Mouse (Mus musculus) embryonic facial prominence, embryonic 14.5 days (tissue): Measurements from ENCODE around the gene Scyl1. TPM values are rescaled to one million over a fixed set of nuclear protein-coding genes. Genes with fewer than 3 reads are reported as not detected.

Experiments used
- ATAC-seq: fragments of 200-750 bp; cut with Nextera tagmentation; 2 replicates; pipeline ENCODE4 v1.8.0; 2017; ENCODE audit warnings: low read depth, moderate number of reproducible peaks, moderate TSS enrichment
- DNase-seq: peaks from one replicate; pipeline ENCODE4 v3.0.0-alpha.2; 2015; ENCODE audit warnings: low spot score
- H3K27ac ChIP-seq: fragments of 300-500 bp; sonication (generic); replicated peaks from 2 replicates; pipeline ENCODE4 v1.5.1; 2014; ENCODE audit warnings: low read depth, mild to moderate bottlenecking, low read length, moderate library complexity
- H3K27me3 ChIP-seq: fragments of 300-500 bp; sonication (generic); replicated peaks from 2 replicates; pipeline ENCODE4 v1.6.1; 2014; ENCODE audit warnings: low read length; ENCODE audit not compliant: control insufficient read depth, insufficient read depth
- H3K36me3 ChIP-seq: fragments of 300-500 bp; sonication (generic); 2 replicates; pipeline ENCODE4 v1.6.1; 2014; ENCODE audit warnings: low read length, mixed read lengths; ENCODE audit not compliant: control insufficient read depth, insufficient read depth
- H3K4me1 ChIP-seq: fragments of 300-500 bp; sonication (generic); 2 replicates; pipeline ENCODE4 v1.6.1; 2014; ENCODE audit warnings: antibody characterized with exemption, low read length; ENCODE audit not compliant: control insufficient read depth, insufficient read depth
- H3K4me2 ChIP-seq: fragments of 300-500 bp; sonication (generic); 2 replicates; pipeline ENCODE4 v1.6.1; 2014; ENCODE audit warnings: low read depth, mild to moderate bottlenecking, low read length, moderate library complexity, mixed read lengths
- H3K4me3 ChIP-seq: fragments of 300-500 bp; sonication (generic); 2 replicates; pipeline ENCODE4 v1.5.1; 2014; ENCODE audit warnings: low read depth, mild to moderate bottlenecking, low read length
- H3K9ac ChIP-seq: fragments of 300-500 bp; sonication (generic); 2 replicates; pipeline ENCODE4 v1.6.1; 2014; ENCODE audit warnings: low read depth, mild to moderate bottlenecking, low read length, moderate library complexity, mixed read lengths
- H3K9me3 ChIP-seq: fragments of 300-500 bp; sonication (generic); 2 replicates; pipeline ENCODE4 v1.6.1; 2016; ENCODE audit warnings: low read length; ENCODE audit not compliant: control insufficient read depth
- WGBS: fragments of 180-500 bp; shearing (Covaris S2); extraction: QIAGEN DNeasy Blood & Tissue Kit; methylation state at CpG from one replicate; pipeline ENCODE4 v1.1.7; 2014; 5-methylcytosine and 5-hydroxymethylcytosine counted together
- polyA plus RNA-seq: library from polyadenylated mRNA; unstranded; fragments of >200 nt; fragmentation: Nextera tagmentation; extraction: Ambion mirVana; gene quantifications from 2 replicates; pipeline ENCODE4 v1.2.1, GENCODE M21; 2014

The Scyl1 gene
- polyA plus RNA-seq, 1 experiment from 2014 or later: 79.8 TPM

DNA sequence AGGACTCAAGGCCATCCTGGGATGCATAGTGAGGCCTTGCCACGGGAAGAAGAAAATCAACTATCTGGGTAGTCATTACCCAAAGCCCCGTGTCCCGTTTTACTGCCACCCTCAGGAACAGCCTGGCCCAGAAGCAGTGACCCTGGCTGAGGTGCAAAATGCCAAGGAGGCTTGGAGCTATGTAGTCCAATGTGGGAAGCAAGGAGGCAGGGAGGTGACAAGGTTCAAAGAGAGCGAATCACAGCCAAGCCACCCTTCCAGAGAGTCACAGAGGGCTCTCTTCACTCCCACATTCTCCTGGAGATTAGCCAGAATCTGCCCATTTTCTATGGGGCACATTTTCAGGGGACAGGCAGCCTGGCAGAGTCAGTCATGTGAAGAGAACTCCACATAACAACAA, 3.9 kb downstream of the Scyl1 start:
- H3K9ac ChIP-seq: no peak overlapping the region
- H3K27ac ChIP-seq: no peak overlapping the region
- no peak overlapping the region for H3K4me3 ChIP-seq
- H3K27me3 ChIP-seq: 0 out of 2 replicates have a peak, but pooled peaks cover 2% of the 10 kb centered on the region
- no peak for DNase-seq
- peaks cover 75% of the 10 kb centered on the region for H3K36me3 ChIP-seq
- H3K4me2 ChIP-seq: no peak overlapping the region
- no peaks in the 10 kb centered on the region for H3K9me3 ChIP-seq
- 94% methylated on average over 4 of the region's 4 CpGs for WGBS
- no peak for ATAC-seq
- peaks cover 9% of the 10 kb centered on the region for H3K4me1 ChIP-seq

DNA sequence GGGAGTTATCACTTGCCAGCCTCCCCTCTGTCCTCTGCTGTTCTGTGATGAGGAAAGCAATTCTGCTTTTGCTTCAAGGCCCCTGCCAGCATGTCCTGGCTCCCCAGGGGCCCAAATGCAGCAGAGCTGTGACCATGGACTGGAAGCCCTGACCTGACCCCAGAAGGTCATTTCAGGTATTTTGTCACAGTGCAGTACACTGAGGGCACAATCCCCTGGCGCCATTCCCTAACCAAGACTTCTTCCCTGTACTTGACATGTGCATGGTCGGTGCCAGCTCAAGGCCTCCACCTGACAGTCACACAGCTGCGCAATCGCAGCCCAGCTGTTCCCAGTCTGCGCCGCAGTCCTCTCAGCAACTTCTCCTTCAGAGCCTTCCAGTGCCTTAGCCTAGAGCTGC, 8.1 kb downstream of the Scyl1 start:
- WGBS: 89% methylated on average over 6 of the region's 6 CpGs
- peaks cover 98% of the 10 kb centered on the region for H3K36me3 ChIP-seq
- ATAC-seq: no peak

DNA sequence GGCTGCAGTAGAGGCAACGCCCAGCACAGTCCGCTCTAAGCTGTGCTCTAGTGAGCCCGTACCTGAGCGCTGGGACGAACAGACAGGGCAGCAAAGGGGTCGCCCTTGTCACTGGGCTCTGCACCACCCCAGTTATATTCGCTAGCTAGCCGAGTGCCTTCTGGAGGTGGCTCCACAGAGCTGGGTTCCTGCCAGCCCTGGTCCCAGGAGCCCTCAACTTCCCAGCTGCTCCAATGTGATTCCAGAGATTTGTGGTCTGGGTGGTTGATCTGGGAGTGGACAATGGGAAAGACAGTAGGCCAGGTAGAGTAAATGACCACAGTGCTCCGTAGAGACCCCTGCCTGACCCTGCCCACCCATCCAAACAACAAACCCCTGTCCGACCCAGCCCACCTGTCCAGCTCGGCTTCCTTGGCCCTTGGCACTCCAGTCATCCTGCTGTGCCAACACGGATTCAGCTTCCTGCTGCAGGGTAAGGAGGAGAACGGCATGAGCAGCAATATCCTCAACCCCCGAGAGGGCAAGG, 12.3 kb downstream of the Scyl1 start:
- WGBS: 87% methylated on average over 14 of the region's 14 CpGs
- Histone ChIP-seq H3K27me3 (peaks cover 25% of the 10 kb centered on the region), H3K36me3 (peaks cover 86% of the 10 kb centered on the region)

More for the DNA sequence above, 8.1 kb downstream of the Scyl1 start:
- Histone ChIP-seq H3K9ac (no peak overlapping the region), H3K4me1 (no peaks in the 10 kb centered on the region), H3K27me3 (peaks cover 1% of the 10 kb centered on the region; the same call in 1 of the 2 replicates), H3K27ac (no peak overlapping the region), H3K9me3 (no peaks in the 10 kb centered on the region), H3K4me2 (no peak overlapping the region), H3K4me3 (no peak overlapping the region)
- DNase-seq: no peak

DNA sequence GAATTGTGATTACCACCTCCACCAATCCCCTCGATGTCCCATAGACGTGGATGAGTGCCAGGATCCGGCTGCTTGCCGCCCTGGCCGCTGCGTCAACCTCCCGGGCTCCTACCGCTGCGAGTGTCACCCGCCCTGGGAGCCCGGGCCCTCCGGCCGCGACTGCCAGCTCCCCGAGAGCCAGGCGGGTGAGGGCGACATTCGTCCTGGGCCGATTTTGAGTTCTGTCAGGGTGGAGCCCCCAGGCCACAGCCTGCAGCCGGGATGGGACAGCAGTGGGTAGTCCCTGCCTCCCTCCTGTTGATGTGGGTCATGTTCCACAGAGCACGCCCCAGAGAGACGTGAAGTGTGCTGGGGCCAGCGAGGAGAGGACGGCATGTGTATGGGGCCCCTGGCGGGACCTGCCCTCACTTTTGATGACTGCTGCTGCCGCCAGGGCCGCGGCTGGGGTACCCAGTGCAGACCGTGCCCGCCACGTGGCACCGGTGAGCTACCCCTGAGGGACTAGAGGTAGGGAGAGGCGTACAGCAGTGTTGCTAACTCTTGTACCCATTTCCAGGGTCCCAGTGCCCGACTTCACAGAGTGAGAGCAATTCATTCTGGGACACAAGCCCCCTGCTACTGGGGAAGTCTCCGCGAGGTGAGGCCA, 14.1 kb downstream of the Scyl1 start:
- H3K36me3 ChIP-seq: peaks cover 80% of the 10 kb centered on the region

More for the DNA sequence above, 12.3 kb downstream of the Scyl1 start:
- DNase-seq: no peak
- H3K4me3 ChIP-seq: no peak overlapping the region
- no peaks in the 10 kb centered on the region for H3K4me1 ChIP-seq
- no peaks in the 10 kb centered on the region for H3K9me3 ChIP-seq
- H3K4me2 ChIP-seq: no peak overlapping the region
- H3K27ac ChIP-seq: no peak overlapping the region
- H3K9ac ChIP-seq: no peak overlapping the region
- no peak for ATAC-seq

DNA sequence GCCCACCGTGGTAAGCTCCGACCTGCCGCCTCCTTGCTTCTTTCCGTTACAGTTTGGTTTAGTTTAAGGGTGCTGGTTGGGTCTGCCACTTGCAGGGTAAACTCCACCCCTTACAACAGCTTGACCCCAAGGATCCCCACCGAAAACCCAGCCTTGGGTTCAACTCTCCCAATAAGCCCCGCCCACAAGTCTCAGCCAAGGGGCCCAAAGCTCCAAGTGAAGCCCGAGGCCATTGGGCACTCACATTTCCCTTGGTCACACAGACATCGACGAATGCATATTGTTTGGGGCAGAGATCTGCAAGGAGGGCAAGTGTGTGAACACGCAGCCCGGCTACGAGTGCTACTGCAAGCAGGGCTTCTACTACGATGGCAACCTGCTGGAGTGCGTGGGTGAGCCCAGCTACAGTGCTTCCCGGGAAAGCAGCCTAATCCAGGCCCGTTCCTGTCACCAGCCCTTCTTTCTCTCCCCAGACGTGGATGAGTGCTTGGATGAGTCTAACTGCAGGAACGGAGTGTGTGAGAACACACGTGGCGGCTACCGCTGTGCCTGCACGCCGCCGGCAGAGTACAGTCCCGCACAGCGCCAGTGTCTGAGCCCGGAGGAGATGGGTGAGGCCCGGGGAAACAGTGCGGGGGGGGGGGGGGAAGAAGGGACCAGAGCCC, 14.8 kb downstream of the Scyl1 start:
- peak overlapping the region; percentile 33 for H3K4me2 ChIP-seq
- ATAC-seq (peak; percentile 48; the same call in 1 of the 2 replicates), DNase-seq (no peak)
- peaks cover 26% of the 10 kb centered on the region for H3K27me3 ChIP-seq
- no peak overlapping the region for H3K4me3 ChIP-seq
- H3K4me1 ChIP-seq: no peaks in the 10 kb centered on the region
- no peak overlapping the region for H3K27ac ChIP-seq
- no peaks in the 10 kb centered on the region for H3K9me3 ChIP-seq
- H3K36me3 ChIP-seq: peaks cover 80% of the 10 kb centered on the region
- peak overlapping the region; percentile 46 for H3K9ac ChIP-seq
- WGBS: 23% methylated on average over 15 of the region's 29 CpGs

More for the DNA sequence above, 14.1 kb downstream of the Scyl1 start:
- no peak for DNase-seq
- no peaks in the 10 kb centered on the region for H3K9me3 ChIP-seq
- H3K4me1 ChIP-seq: no peaks in the 10 kb centered on the region
- no peak overlapping the region for H3K27ac ChIP-seq
- peaks cover 25% of the 10 kb centered on the region for H3K27me3 ChIP-seq
- H3K9ac ChIP-seq: peak overlapping the region; percentile 46
- WGBS: 29% methylated on average over 25 of the region's 36 CpGs
- peak overlapping the region; percentile 33 for H3K4me2 ChIP-seq
- ATAC-seq: 0 out of 2 replicates have a peak, but pooled peaks have one; percentile 20
- no peak overlapping the region for H3K4me3 ChIP-seq

DNA sequence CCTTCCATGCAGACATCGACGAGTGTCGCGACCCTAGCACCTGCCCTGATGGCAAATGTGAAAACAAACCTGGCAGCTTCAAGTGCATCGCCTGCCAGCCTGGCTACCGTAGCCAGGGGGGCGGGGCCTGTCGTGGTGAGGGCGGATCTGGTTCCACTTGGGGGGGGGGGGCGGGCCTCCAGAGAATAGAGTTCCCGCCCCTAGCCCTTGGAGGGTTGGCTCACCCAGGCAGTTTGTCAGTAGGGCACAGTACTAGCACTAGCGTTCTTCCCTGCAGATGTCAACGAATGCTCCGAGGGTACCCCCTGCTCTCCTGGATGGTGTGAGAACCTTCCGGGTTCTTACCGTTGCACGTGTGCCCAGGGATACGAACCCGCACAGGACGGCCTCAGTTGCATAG, 19.5 kb downstream of the Scyl1 start:
- Histone ChIP-seq H3K4me1 (no peaks in the 10 kb centered on the region), H3K27ac (no peak overlapping the region), H3K4me3 (no peak overlapping the region), H3K27me3 (peaks cover 37% of the 10 kb centered on the region), H3K36me3 (peaks cover 49% of the 10 kb centered on the region), H3K4me2 (no peak overlapping the region), H3K9me3 (no peaks in the 10 kb centered on the region), H3K9ac (no peak overlapping the region)
- 14% methylated on average over 17 of the region's 20 CpGs for WGBS
- ATAC-seq: peak; percentile 30; the same call in 1 of the 2 replicates
- peak; percentile 30 for DNase-seq

DNA sequence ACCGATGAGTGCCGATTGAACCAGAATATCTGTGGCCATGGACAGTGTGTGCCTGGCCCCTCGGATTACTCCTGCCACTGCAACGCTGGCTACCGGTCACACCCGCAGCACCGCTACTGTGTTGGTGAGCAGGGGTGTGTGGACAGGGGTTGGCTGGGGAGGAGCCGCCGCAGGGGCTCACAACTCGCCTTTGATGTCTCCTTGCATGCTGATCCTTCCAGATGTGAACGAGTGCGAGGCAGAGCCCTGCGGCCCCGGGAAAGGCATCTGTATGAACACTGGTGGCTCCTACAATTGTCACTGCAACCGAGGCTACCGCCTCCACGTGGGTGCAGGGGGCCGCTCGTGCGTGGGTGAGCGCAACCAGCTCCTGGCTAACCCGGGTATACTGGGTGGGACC, 20.3 kb downstream of the Scyl1 start:
- Histone ChIP-seq H3K4me2 (no peak overlapping the region), H3K27me3 (peaks cover 36% of the 10 kb centered on the region), H3K9ac (no peak overlapping the region), H3K27ac (no peak overlapping the region), H3K36me3 (peaks cover 42% of the 10 kb centered on the region), H3K9me3 (no peaks in the 10 kb centered on the region), H3K4me1 (peaks cover 3% of the 10 kb centered on the region), H3K4me3 (no peak overlapping the region)
- ATAC-seq (no peak), DNase-seq (no peak)
- WGBS: 11% methylated on average over 18 of the region's 22 CpGs

DNA sequence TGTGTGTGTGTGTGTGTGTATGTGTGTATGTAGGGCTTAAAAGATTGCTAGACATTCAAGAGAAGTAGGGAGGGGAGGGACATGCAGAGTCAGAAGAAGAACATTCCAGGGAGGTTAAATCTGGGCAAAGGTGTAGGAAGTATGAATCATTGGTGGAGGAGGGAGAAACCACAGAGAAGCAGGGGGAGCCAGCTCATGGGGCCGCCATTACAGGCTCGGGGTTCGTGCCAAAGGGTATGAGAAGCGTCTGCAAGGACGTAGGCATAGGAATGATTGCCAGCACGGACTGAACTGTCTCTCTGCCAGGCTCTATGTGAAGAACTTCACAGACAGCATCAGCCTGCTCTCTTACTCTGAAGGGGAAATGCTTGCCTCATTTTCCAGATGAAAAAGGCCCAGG, 21.7 kb downstream of the Scyl1 start:
- H3K4me2 ChIP-seq: no peak overlapping the region
- peaks cover 12% of the 10 kb centered on the region for H3K4me1 ChIP-seq
- ATAC-seq: no peak
- H3K27ac ChIP-seq: no peak overlapping the region
- H3K27me3 ChIP-seq: peaks cover 41% of the 10 kb centered on the region
- DNase-seq: no peak
- 74% methylated on average over 6 of the region's 6 CpGs for WGBS
- H3K4me3 ChIP-seq: no peak overlapping the region
- H3K36me3 ChIP-seq: peaks cover 39% of the 10 kb centered on the region
- H3K9ac ChIP-seq: no peak overlapping the region
- no peaks in the 10 kb centered on the region for H3K9me3 ChIP-seq
